In the genomic region with DNA sequence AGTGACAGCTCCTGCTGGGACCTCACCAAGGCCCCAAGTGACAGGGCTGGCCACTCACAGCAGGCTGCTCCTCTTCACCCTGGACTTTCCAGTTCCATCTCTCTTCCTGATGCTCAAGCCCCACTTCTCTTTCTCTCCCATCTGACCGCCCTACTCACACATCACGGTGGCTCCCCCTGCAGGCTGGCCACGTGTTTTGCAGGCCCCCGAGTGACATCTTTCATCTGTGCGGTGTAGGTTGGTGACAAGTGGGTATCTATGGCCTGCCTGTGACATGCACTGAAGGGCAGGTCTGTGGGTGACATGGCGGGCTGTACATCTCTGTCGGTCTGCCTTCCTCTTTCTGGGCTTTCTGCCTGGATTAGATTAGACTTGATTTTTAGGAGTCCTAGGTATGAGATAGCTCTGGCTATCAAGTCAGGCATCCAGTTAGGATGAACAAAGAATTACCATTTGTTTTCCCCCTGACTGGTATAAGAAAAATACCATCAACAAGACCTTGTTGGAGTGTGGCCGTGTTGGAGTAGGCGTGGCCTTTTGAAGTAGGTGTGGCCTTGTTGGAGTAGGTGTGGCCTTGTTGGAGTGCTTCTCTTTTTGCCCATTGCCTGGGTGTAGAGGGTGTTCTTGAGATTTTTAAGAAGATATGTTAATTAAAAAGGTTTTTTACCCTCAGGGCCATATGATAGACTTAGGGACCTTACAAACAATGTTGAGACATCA, we compare ENCODE assay signal across 7 mouse cellular contexts.
DNase-seq lines count a peak whose midpoint lies in the region; ATAC-seq and TF ChIP-seq lines count a peak whose summit lies in the region.

No protein-coding gene starts in this region.

- ATAC-seq in forebrain, embryonic 12.5 days (ENCODE audit: low FRiP score), result no peak

- no peaks in the 10 kb centered on the region for H3K36me3 ChIP-seq in ES-E14 (ENCODE audit: control insufficient read depth, insufficient read depth, low read length, poor library complexity, severe bottlenecking)
- no peaks in the 10 kb centered on the region for H3K36me3 ChIP-seq in forebrain, embryonic 12.5 days (replicated peaks)

- H3K27me3 ChIP-seq in forebrain, embryonic 12.5 days, result no peaks in the 10 kb centered on the region

- DNase-seq in layer of hippocampus, adult 11-12 months (ENCODE audit: low spot score), result peak; percentile 31
- DNase-seq in layer of hippocampus, adult 8-10 months (ENCODE audit: low spot score in 2 of 2), result no peak
- no peak for DNase-seq in ES-E14 (ENCODE audit: low read depth, low spot score)
- peak; percentile 28 for DNase-seq in cerebellum, adult 9-11 months
- peak; percentile 65 for DNase-seq in naive thymus-derived CD4-positive, alpha-beta T cell, adult 2 months (ENCODE audit: low read depth)
- DNase-seq in frontal cortex, postnatal 10 days (ENCODE audit: low spot score in 2 of 2), result no peak

- no peaks in the 10 kb centered on the region for H3K9me3 ChIP-seq in ES-E14 (ENCODE audit: control insufficient read depth, insufficient read depth, low read depth, low read length)
- no peaks in the 10 kb centered on the region for H3K9me3 ChIP-seq in forebrain, embryonic 12.5 days

- in situ Hi-C loops in ES-E14 (cut with MboI; ENCODE audit: low sequenced_read_pairs in 2 of 2, unreplicated experiment in 2 of 2), result loop anchor here (10.0 to 25.0 kb wide), 4 partner anchors 94 to 164 kb away; partner anchors contain the start of genes Casc1 (in 2 of the 2), Etfrf1 (in 2 of the 2) and Kras (in 1 of the 2)

- no peak overlapping the region for H3K4me3 ChIP-seq in ES-E14 (ENCODE audit: insufficient read depth in 1 of 2, low read depth in 1 of 2, low read length in 2 of 2, poor library complexity in 1 of 2, severe bottlenecking in 1 of 2)
- H3K4me3 ChIP-seq in forebrain, embryonic 12.5 days (replicated peaks), result no peak overlapping the region

- H3K4me2 ChIP-seq in forebrain, embryonic 12.5 days, result no peak overlapping the region

- H3K4me1 ChIP-seq in ES-E14 (ENCODE audit: control insufficient read depth in 2 of 2, insufficient read depth in 2 of 2, low read length in 2 of 2, poor library complexity in 1 of 2), result peaks cover 0 to 8% of the 10 kb centered on the region in 2 experiments; a peak in 1 of 4 replicates
- no peaks in the 10 kb centered on the region for H3K4me1 ChIP-seq in forebrain, embryonic 12.5 days

- H3K27ac ChIP-seq in ES-E14 (ENCODE audit: insufficient read depth, low read depth, low read length, poor library complexity, severe bottlenecking), result no peak overlapping the region
- no peak overlapping the region for H3K27ac ChIP-seq in forebrain, embryonic 12.5 days

- no peak overlapping the region for H3K9ac ChIP-seq in ES-E14 (ENCODE audit: insufficient read depth, low read depth, low read length, poor library complexity, severe bottlenecking)
- no peak overlapping the region for H3K9ac ChIP-seq in forebrain, embryonic 12.5 days

- WGBS in forebrain, embryonic 12.5 days, result 58% methylated on average over 9 of the region's 9 CpGs

TF ChIP-seq in ES-E14, 5 proteins besides CTCF, POLR2A, EP300 and RAD21:
- peak; percentile 8; the same call in 1 of the 2 replicates for TF ChIP-seq ZC3H11A (IDR thresholded peaks at IDR 0.05; ENCODE audit: borderline replicate concordance, low read depth, low read length)
- no peak for TF ChIP-seq CHD2 (IDR thresholded peaks at IDR 0.05; ENCODE audit: low read depth, low read length)
- no peak for TF ChIP-seq HCFC1 (IDR thresholded peaks at IDR 0.05; ENCODE audit: borderline replicate concordance, insufficient read depth, low read length)
- no peak for TF ChIP-seq MAFK (IDR thresholded peaks at IDR 0.05; ENCODE audit: insufficient read depth, low read depth, low read length)
- TF ChIP-seq ZNF384 (IDR thresholded peaks at IDR 0.05; ENCODE audit: low read depth, low read length), result no peak

Comparison
In these comparisons a context has a peak if more than half of its experiments do, and no peak if none do; other contexts are left out.
1. DNase-seq: peak in layer of hippocampus, adult 11-12 months (single experiment), cerebellum, adult 9-11 months (single experiment) and naive thymus-derived CD4-positive, alpha-beta T cell, adult 2 months (single experiment); none in layer of hippocampus, adult 8-10 months (0 of 2), ES-E14 (single experiment) and frontal cortex, postnatal 10 days (0 of 2).